Mouse (Mus musculus): ENCODE measurements around the gene Cep112.

GRCm38 (mm10) chr11:108885276-108885896 lies 460.4 kb downstream of the Cep112 start:
- TF ChIP-seq POLR2A (IDR thresholded peaks at IDR 0.05; ENCODE audit: borderline replicate concordance, insufficient read depth, low read length) (no peak), CTCF (IDR thresholded peaks at IDR 0.05; ENCODE audit: borderline replicate concordance, insufficient read depth, low read depth, low read length) (no peak)

Data from cerebellum, adult 2 months (tissue).